Mouse (Mus musculus) urinary bladder, postnatal 14 days (tissue): ENCODE results near the gene Gng12.

Source experiments
- DNase-seq: peaks from one replicate; pipeline ENCODE4 v3.0.0; 2021; ENCODE audit warnings: low spot score

The Gng12 gene

GRCm38 (mm10) chr6:67056108-67056888, 160.1 kb downstream of the Gng12 start:
- no peak for DNase-seq

GRCm38 (mm10) chr6:67056889-67057564, 160.8 kb downstream of the Gng12 start:
- no peak for DNase-seq

- no peak for DNase-seq
Observed at GRCm38 (mm10) chr6:67057574-67057973, 161.4 kb downstream of the Gng12 start.

GRCm38 (mm10) chr6:67057991-67058696, 161.9 kb downstream of the Gng12 start:
- DNase-seq = no peak

GRCm38 (mm10) chr6:67060057-67060456, 163.9 kb downstream of the Gng12 start:
- DNase-seq = no peak

- peak; percentile 48 for DNase-seq
Observed at GRCm38 (mm10) chr6:67069219-67069762, 173.1 kb downstream of the Gng12 start.

GRCm38 (mm10) chr6:67069800-67070315, 173.7 kb downstream of the Gng12 start:
- DNase-seq = peak; percentile 43
